Mouse (Mus musculus) adrenal gland, adult (tissue): ENCODE results near the gene Cdh23.

Source experiments
- DNase-seq, 2 experiments: peaks; one replicate each; pipeline ENCODE4 v3.0.0; 2022 to 2023; ENCODE audit warnings: low spot score in 1 of 2; ENCODE audit not compliant: inconsistent age in 2 of 2

Gene Cdh23

GRCm38 (mm10) chr10:60269141-60270064 lies 426.9 kb downstream of the Cdh23 start:
- DNase-seq = peak in 1 of 2 experiments; percentile 71

GRCm38 (mm10) chr10:60268738-60269137 lies 427.6 kb downstream of the Cdh23 start:
- peak in 1 of 2 experiments; percentile 36 for DNase-seq

- DNase-seq = peak in 1 of 2 experiments; percentile 40
Observed at GRCm38 (mm10) chr10:60266842-60267401, 429.4 kb downstream of the Cdh23 start.

GRCm38 (mm10) chr10:60265252-60265651 lies 431.0 kb downstream of the Cdh23 start:
- DNase-seq = peak in 1 of 2 experiments; percentile 78

- peak in 1 of 2 experiments; percentile 43 for DNase-seq
Observed at GRCm38 (mm10) chr10:60263351-60263750, 432.9 kb downstream of the Cdh23 start.

GRCm38 (mm10) chr10:60262386-60262785 lies 433.9 kb downstream of the Cdh23 start:
- DNase-seq = peak; percentile 97

- DNase-seq = peak in 1 of 2 experiments; percentile 53
Observed at GRCm38 (mm10) chr10:60261530-60261929, 434.8 kb downstream of the Cdh23 start.

- DNase-seq = peak in 1 of 2 experiments; percentile 53
Observed at GRCm38 (mm10) chr10:60260557-60261294, 435.6 kb downstream of the Cdh23 start.

- DNase-seq = no peak
Observed at GRCm38 (mm10) chr10:60257261-60257825, 438.9 kb downstream of the Cdh23 start.

GRCm38 (mm10) chr10:60256088-60256487 lies 440.2 kb downstream of the Cdh23 start:
- DNase-seq = no peak
